Mouse (Mus musculus) effector memory CD4-positive, alpha-beta T cell, adult 5 months (primary cell): Measurements from ENCODE around the gene Cbfb. TPM values are rescaled to one million over a fixed set of nuclear protein-coding genes. Genes with fewer than 3 reads are reported as not detected.

Experiments
- polyA plus RNA-seq: library from polyadenylated mRNA; unstranded; fragments of 100-300 nt; shearing (Covaris generic); gene quantifications from one replicate; pipeline ENCODE4 v1.2.1, GENCODE M21; 2017

The Cbfb gene
- polyA plus RNA-seq, result 91.0 TPM

DNA sequence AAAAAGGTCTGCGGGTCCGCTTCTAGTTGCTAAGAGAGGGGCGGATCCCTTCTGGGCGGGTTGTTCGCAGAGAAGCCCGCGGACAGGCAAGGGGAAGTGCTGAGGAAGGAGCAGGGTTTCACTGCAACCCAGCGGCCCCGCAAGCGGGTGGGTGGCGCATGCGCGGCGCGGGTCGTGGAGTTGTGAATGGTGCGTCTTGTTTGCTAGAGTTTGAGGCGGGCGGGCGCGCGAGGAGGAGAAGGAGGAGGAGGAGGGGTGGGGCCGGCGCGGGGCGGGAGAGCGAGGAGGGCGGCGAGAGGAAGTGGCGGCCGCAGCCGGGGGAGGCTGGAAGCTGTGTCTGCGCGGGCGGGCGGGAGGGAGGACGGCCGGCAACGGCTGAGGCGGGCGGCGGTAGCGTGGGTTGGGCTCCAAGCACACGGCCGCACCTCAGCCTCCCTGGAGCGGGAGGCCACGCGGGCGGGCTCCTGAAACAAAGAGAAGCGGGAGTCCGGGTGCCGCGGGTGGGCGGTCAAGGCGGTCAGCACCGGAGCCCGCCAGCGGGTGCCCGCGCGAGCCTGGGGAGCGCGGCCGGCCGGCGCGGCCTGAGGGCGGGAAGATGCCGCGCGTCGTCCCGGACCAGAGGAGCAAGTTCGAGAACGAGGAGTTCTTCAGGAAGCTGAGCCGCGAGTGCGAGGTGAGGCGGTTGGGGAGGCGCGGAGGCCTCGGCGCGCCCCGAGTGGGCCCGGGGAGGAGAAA, at the start of gene Cbfb:
TSS of gene Cbfb (plus strand) at position 294 of the 735 bp plus-strand sequence.

GRCm38 (mm10) chr8:105131509-105131908, 39.0 kb upstream of the Cbfb start, which contains the start of gene Ces4a:
Gene Ces4a, plus strand, starts transcription at chr8:105131800.

DNA sequence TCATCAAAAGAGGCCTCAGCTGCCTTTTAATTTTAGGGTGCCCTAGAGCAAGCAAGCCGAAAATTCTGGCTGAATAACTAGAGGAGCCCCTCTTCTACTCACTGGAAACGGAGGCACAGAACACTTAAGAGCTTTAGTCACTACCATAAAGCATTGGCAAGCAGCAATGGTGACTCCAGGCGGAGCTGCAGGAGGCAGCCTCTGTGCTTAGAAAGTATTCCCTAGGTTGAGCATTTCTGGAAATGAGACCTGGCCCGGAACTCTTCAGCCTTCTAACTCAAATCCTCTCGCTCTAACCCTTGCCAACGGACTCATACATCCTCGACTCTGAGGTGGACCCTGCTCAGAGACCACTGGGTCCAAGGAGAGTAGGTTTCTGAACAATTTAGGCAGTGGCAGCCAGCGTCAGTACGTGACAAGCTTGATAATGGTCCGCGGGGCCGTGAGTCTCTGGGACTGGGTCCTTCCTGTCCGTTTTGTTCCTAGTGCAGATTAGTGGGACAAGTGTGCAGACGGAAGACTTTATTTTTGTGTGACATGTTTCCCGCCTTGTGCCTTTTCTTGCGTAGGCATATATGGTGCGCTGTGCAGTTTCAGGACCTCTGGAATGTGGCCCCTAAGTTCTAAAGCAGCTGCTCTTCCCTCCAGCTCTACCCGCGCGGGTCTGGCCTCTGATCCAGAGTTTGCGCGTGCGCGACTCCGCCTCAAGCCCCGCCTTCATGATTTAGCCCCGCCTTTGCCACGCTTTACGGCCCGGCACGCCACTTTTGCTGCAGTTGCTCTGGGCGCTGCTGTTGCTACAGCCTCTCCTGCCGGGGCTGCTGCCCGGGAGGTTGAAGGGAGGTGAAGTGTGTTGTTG, 54.2 kb downstream of the Cbfb start, which contains the start of gene D230025D16Rik:
TSS of gene D230025D16Rik (plus strand) at position 733 of the 859 bp plus-strand sequence.

DNA sequence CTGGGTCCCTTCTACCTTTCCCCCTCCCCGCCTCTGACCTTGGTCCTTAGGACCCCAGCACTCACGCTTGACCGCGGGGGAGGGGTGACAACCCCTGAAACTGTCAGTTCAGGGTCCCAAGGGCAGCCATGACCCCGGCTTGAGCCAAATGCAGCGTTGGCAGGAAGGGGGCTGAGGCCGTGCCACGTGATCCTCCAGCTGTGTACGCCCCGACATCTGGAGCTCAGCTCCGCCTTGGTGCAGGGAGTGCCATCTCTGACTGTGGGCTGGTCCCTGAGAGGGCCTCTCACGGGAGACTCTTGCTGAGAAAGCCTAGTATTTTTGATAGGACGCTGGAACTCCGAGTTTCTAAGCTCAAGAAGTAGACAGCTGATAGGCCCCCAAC, 84.5 kb downstream of the Cbfb start, which contains the start of gene B3gnt9:
TSS of gene B3gnt9 (minus strand) at position 188 of the 385 bp plus-strand sequence.

GRCm38 (mm10) chr8:105264024-105264982, 93.8 kb downstream of the Cbfb start, which contains the start of the genes Tradd and Fbxl8:
Gene Tradd, minus strand, starts transcription at chr8:105264609.
Gene Fbxl8, plus strand, starts transcription at chr8:105264648.

Other genes starting within 250 kb of the Cbfb start
- not detected for gene Ces2e, start 244.4 kb upstream of the Cbfb start, polyA plus RNA-seq
- gene Ces2f, start 223.3 kb upstream of the Cbfb start, polyA plus RNA-seq, result not detected
- not detected for gene Ces2g, start 209.0 kb upstream of the Cbfb start, polyA plus RNA-seq
- not detected for gene Ces2h, start 169.8 kb upstream of the Cbfb start, polyA plus RNA-seq
- gene Ces3a, start 122.1 kb upstream of the Cbfb start, polyA plus RNA-seq, result not detected
- not detected for gene Ces3b, start 86.9 kb upstream of the Cbfb start, polyA plus RNA-seq
- gene Ces4a, start 38.9 kb upstream of the Cbfb start, polyA plus RNA-seq, result not detected
- 19.4 TPM for gene D230025D16Rik, start 54.5 kb downstream of the Cbfb start, polyA plus RNA-seq
- 0.67 TPM for gene B3gnt9, start 84.5 kb downstream of the Cbfb start, polyA plus RNA-seq
- 46.7 TPM for gene Tradd, start 93.9 kb downstream of the Cbfb start, polyA plus RNA-seq
- gene Fbxl8, start 94.0 kb downstream of the Cbfb start, polyA plus RNA-seq, result 9.4 TPM
- gene Hsf4, start 99.1 kb downstream of the Cbfb start, polyA plus RNA-seq, result 2.4 TPM
- gene Nol3, start 105.5 kb downstream of the Cbfb start, polyA plus RNA-seq, result not detected
- gene 4931428F04Rik, start 119.2 kb downstream of the Cbfb start, polyA plus RNA-seq, result 2.6 TPM
- 1.3 TPM for gene Exoc3l, start 125.4 kb downstream of the Cbfb start, polyA plus RNA-seq
- gene E2f4, start 127.0 kb downstream of the Cbfb start, polyA plus RNA-seq, result 134 TPM
- 5.1 TPM for gene Elmo3, start 134.9 kb downstream of the Cbfb start, polyA plus RNA-seq
- 1.1 TPM for gene Lrrc29, start 155.6 kb downstream of the Cbfb start, polyA plus RNA-seq
- gene Tmem208, start 155.7 kb downstream of the Cbfb start, polyA plus RNA-seq, result 54.6 TPM
- gene Fhod1, start 177.3 kb downstream of the Cbfb start, polyA plus RNA-seq, result 0.79 TPM
- gene Slc9a5, start 178.2 kb downstream of the Cbfb start, polyA plus RNA-seq, result 0.12 TPM
- not detected for gene Plekhg4, start 202.6 kb downstream of the Cbfb start, polyA plus RNA-seq
- not detected for gene Kctd19, start 242.8 kb downstream of the Cbfb start, polyA plus RNA-seq
- gene Lrrc36, start 242.9 kb downstream of the Cbfb start, polyA plus RNA-seq, result not detected